Mouse (Mus musculus): ENCODE measurements at regions not wholly inside any gene's neighbourhood (a gene's known extent, or its start where the extent isn't known, plus 50 kb on each side); places are given as distances from the start of the nearest gene placed in this dataset.

DNA sequence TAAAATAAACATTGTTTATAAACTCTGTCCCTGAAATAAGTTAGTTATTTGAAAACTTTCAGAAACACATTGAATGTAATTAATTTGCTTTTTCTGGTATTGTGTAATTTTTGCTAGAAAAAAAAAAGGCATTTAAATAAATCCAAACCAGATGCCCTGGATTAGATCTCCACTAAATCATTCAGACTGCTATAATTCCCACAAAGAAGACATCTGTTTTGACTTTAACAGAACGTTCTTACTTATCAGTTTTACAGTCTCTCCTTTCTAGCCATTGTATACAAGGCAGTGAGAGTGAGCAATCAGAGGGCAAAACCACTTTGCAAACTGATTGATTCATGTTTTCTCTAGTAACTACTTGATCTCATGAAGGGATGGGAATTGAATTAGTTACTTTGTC lies 478.8 kb downstream of the Slitrk6 start:
- no peak for DNase-seq

- no peak for DNase-seq
Measured at GRCm38 (mm10) chr14:110271270-110271669, 483.7 kb downstream of the Slitrk6 start.

DNA sequence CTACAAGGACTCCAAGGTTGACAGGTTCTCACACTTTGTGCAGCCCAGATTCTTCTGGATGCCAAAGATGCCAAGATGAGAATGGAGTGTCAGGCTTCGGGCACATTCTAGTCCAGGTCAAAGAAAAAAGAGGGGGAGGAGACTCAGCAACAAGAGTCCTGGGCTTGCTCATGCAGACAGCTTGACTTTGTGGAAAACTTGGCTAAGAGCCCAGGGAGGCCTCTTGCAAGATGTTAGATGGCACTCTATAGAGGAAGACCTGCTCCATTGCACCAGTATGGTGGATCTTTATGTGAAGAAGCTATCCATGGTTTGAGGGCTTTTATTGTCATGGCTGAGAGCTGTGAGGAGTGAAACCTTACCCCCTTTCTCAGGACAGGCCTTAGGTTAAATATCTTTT lies 510.5 kb downstream of the Slitrk6 start:
- no peak for DNase-seq

DNA sequence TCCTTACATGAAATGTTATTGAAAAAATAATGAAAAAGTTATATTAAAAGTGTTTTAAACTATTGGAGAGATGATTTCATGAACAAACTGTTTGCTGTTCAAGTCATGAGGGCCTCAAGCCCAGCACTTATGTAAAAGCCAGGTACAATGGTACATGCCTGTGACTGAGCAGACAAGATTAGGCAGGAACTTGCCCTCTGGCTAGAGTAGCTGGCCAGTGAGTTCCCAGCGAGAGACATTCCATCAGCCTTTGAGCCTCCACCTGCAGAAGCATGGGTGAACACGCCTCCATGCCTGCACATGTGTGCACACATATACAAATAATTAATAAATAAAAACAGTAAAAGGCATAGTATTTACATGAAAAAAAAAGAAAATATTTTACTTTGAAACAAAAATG lies 511.4 kb downstream of the Slitrk6 start:
- no peak for DNase-seq

DNA sequence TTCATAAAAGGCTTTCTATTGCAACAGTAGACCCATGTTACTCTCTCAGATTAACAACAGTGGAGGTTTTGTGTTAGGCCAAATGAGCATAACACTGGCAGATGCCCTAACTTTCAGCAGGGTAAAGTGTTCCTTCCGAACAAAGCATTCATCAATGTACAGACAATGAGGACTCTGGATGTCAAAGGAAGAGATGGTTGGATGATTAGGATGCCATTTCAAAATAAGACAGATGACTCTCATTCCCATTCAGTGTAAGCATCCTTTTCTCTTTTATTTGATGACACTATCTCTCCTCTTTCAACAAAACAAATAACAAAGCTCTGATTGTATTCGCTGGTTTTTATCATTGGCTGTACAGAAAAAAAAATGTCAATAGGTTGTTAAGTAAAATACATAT lies 516.1 kb downstream of the Slitrk6 start:
- DNase-seq, result no peak

GRCm38 (mm10) chr14:110224678-110225446 lies 530.1 kb downstream of the Slitrk6 start:
- DNase-seq, result no peak

- no peak for DNase-seq
Measured at GRCm38 (mm10) chr14:110190987-110191607, 563.9 kb downstream of the Slitrk6 start.

- DNase-seq, result no peak
Measured at GRCm38 (mm10) chr14:110190471-110190870, 564.5 kb downstream of the Slitrk6 start.

DNA sequence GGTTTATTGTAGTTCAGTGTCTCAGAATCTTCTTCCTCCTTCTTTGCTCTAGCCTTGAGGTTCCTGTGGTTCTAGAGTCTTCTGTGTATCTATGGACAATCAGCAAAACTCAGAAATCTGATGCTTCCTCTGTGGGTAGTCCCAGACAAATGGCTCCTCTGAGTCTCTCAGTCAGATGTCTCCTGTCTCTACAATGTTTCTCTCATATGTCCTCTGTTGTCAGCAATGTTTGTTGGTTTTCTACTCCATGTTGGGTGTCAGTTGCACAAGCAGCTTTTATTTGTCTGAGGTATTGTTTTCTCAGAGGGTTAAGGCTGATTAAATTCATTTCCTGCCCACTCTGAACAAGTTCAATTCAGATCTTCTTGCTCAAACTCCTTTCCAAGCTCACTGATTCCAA lies 575.8 kb downstream of the Slitrk6 start:
- DNase-seq, result no peak

GRCm38 (mm10) chr14:110171162-110172117 lies 583.5 kb downstream of the Slitrk6 start:
- no peak for DNase-seq

- DNase-seq, result no peak
Measured at GRCm38 (mm10) chr14:110168632-110169031, 586.3 kb downstream of the Slitrk6 start.

GRCm38 (mm10) chr14:110128265-110128664 lies 626.7 kb downstream of the Slitrk6 start:
- DNase-seq, result no peak

DNA sequence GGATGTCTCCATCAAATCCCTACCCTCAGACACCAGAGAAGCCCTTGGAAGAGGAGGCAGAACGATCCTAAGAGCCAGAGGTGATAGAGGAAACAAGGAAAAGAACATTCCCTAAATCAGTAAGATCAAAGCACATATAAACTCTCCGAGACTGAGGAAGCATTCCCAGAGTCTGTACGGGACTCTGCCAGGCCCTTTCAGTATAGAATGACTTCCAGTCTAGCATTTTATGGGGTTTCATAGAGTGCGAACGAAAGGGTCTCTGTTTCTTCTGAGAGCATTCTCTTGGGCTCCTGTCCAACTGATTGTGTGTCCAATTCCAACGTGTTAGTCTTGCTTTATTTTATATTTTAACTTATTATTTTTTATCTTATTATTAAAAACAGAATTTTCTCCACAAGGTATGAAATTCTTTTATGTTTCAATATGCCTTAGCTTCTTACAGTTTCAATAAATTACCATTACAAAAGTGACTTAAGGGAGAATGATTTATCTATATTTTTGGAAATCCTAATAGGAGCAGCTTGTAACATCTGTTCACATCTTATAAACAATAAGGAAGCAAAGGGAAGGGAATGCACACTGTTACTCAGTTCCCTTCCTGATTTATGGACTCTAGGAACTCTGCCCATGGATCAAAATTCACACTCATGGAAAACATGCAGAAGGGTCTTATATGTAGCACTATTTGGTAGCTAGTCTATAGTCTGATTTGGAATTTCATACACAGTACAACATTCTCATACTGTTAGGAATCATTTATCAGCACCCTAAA lies 628.8 kb downstream of the Slitrk6 start:
- no peak for DNase-seq

GRCm38 (mm10) chr14:110122710-110123109 lies 632.2 kb downstream of the Slitrk6 start:
- no peak for DNase-seq

GRCm38 (mm10) chr14:110115578-110115977 lies 639.4 kb downstream of the Slitrk6 start:
- DNase-seq, result no peak

- no peak for DNase-seq
Measured at GRCm38 (mm10) chr14:110100852-110101251, 654.1 kb downstream of the Slitrk6 start.

- no peak for DNase-seq
Measured at GRCm38 (mm10) chr14:110078351-110078750, 676.6 kb downstream of the Slitrk6 start.

DNA sequence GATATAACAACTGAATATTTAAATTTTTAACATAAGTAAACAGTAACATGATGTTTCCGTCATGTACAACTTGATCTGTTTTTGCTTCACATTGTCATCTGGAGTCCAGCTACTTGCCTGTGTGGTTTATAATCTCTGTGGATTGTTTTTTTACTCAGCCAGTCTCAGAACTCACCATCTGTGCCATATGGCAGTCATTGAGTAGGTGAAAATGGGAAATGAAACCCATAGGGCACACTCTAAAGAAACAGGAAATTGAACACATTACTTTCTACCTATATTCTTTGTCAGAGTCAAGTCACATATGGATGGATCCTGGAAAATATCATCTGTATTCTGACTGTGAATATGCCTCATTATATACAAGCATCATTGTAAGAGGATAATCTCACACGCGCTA lies 707.2 kb downstream of the Slitrk6 start:
- no peak for DNase-seq

GRCm38 (mm10) chr14:110043211-110043610 lies 711.7 kb downstream of the Slitrk6 start:
- no peak for DNase-seq

DNA sequence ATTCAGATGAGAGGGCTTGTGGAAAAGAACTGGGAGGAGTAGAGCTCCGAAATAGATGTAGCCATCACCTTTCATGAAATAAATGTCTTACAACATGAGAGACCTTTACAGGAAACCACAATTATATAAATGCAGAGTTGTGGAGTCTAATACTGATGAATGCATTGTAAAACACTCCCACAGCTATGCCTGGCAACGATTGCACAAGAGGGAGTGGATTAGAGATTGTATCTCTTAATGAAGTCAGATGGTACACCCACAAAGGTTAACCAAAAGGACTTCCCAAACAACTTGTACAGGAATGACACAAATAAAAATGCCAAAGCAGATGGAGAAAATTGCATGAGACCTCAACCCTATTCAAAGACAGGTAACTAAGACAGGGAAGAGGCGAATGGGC lies 733.1 kb downstream of the Slitrk6 start:
- no peak for DNase-seq

GRCm38 (mm10) chr14:110015126-110015525 lies 739.8 kb downstream of the Slitrk6 start:
- no peak for DNase-seq

- no peak for DNase-seq
Measured at GRCm38 (mm10) chr14:110013229-110013628, 741.7 kb downstream of the Slitrk6 start.

GRCm38 (mm10) chr14:110007159-110007558 lies 747.8 kb downstream of the Slitrk6 start:
- DNase-seq, result no peak
